Mouse (Mus musculus) natural killer cell, adult 2 months (primary cell): Measurements from ENCODE around the gene Khdc3.
"Not testable (repeated sequence)": the region's sequence is repeated elsewhere in the genome, so short reads cannot be mapped to it uniquely, and the experiment has no call there.

Source experiments
- DNase-seq, 2 experiments: peaks; one replicate each; pipeline ENCODE4 v3.0.0; 2022; ENCODE audit warnings: low spot score in 2 of 2

Gene Khdc3

DNA sequence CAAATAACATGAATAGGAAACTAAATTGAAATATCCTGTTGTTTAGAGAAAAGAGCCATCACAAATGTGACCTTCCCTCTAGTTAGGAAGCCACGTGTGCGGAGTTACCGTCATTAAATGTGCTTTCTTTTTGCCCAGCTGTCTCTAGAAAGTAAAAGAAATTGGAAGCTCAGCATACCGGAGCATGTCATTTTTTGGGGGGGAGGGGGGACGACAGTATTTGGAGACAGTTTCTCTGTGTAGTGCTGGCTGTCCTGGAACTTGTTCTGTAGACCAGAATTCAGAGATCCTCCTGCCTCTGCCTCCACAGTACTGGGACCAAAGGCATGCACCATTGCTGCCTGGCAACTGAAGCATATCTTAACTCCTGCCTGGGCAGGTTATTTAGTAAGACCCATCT is at the start of gene Khdc3:
Gene Khdc3, plus strand, starts transcription at position 301 of the 400 bp plus-strand sequence.
- DNase-seq: no peak

DNA sequence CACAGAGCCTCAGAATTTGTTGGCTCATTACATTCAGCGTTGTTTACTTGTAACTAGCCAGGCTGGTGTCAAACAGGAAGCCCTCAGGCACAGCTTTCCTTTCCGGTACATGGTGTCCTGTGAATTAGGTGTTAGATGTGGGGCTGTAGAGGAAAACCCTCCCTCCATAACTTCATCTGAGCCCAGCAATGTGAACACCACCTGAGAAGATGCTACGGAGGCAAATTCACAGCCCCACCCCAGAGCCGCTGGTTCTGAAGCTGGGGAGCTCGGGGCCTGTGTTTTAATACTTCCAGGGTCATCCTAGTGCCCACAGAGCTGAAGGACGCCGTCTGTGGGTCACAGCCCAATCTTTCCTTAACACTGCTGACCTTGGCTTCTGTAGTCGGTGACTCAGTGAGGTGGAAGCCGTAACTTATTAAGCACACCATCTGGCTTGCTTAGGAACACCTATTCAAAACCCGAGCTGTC is 46.2 kb upstream of the Khdc3 start:
- peak; percentile 17 to 55 for DNase-seq

DNA sequence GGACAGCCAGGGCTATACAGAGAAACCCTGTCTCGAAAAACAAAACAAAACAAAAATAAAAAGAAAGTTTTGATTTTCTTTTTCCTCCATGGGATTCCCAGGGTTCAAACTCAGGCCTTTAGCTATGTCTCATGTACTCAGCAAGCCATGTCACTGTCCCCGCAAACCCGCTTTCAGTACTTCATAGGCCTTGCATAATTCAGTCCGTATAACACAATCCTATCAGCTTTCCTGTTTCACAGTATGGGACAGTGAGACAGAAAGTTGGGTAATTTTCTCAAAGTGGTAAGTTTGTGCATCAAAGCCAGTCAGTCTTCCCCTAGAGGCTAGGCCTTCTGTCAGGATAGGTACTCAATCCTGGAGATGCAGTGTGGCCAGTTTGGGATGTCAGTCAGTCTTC is 42.4 kb upstream of the Khdc3 start:
- DNase-seq: no peak

DNA sequence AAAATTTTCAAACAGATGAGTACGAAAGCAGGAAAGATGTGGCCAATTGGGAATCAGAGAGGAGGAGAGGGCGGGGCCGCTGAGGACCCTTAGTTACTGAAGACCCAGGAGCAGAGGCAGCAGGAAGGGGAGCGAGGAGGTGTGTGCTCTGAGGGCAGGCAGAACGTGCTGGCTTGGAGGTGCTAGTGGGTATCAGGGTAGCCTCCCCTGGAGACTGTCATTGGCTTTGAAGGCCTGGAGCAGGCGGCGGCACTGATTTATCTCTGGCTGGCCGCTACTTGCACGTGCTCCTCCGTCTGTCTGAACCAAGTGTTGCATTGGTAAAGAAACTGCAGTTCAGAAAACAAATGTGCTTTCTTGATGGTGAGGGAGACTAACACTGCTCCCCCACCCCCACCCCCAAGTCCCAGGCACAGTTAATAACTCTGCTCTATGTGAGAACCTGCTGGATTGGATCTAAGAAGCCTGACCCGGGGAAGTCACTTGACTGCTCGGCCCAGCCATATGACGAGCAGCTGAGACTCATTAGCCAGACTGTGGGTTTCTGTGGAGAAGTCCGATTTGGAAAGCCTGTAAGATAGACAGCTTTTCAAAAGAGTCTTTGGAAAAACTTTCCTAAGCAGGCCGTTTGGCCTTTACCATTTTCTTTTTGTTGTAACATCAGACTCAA is 37.9 kb upstream of the Khdc3 start:
- DNase-seq: no peak

DNA sequence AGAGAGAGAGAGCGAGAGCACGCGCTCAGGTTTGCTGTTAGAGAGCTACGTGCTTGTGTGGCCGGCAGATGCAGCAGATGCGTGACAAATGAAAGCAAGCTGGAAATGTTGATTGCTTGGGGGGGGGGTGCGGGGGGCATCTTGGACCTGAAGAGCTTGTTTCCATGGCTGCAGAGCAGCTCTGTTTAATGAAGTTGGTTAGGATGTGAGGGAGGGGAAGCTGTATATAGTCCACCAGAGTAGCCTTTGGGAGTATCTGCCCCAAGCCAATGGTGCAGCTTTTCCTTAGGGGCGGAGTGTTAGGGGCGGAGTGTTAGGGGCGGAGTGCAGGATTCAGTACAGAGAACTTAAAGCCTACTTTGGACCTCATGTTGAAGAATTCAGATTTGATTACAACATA is 34.5 kb upstream of the Khdc3 start:
- no peak for DNase-seq

DNA sequence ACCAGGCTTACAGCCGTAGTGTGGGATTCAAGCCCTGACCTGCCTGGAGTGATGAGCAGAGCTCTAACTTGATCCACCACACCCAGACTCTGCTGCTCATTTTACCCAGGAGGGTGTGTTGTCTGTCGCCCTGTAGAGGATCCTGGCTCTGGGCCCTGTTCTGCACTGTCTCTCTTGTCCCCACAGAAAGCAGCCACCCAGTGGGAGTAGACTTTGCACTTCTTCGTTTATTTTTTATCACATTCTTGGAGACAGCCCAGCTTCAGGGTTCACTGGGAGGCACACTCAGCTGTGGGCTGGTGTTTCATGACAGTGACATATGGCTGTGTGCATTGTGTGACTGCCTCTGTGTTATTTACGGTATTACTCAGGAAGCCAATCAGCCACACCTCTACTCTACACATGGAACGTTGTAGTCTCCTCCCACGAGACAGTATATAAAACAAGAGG is 33.4 kb upstream of the Khdc3 start:
- peak in 1 of 2 experiments; percentile 31 for DNase-seq

DNA sequence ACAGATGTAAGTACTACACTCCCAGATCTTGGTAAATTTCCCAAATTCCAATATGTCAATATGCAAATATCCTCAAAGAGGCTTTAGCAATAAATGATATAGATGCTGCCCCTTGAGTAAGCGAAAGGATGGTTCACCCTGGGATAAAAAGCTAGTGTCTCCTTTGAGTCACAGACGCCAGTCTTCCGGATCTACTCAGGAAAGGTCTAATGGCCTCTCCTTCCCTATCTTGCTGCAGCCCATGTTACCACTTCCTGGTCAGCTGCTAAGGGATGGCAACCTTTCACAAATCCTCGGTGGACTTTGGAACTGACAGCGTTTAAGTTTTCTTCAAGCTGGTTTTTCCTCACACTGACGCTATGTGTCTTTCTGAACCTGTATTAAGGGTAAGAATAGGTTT is 32.9 kb upstream of the Khdc3 start:
- DNase-seq: no peak

DNA sequence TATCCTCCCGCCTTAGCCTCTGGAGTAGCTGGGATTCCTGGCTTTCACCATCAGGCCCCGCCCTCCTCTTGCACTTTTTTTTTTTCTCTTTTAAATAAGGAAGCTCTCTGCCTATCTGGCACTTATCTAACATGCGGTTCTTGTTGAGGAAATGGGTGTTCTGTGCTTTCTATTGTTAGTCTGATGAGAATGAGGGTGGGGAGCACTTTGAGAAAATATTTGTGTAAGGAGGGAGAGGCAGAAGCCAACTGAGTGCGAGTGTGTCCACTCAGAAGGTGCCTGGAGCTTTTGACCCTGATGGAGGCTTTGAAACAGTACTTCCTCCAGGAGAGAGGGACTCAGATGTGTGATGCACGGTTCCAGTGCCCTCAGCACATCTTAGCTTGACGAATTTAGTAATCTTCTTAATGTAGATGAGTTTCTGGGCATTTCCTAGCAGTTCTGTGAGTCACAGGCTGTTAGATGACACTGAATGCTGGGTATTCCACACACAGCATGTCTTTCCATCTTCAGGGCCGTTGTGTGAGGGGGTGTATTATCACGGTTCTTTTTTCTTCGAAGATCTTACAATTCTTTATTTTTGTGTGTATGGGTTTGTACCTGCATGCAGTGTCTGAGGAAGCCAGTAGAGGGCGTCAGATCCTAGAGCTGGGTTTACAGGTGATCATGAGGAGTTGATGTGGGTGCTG is 30.5 kb upstream of the Khdc3 start:
- peak in 1 of 2 experiments; percentile 44 for DNase-seq

DNA sequence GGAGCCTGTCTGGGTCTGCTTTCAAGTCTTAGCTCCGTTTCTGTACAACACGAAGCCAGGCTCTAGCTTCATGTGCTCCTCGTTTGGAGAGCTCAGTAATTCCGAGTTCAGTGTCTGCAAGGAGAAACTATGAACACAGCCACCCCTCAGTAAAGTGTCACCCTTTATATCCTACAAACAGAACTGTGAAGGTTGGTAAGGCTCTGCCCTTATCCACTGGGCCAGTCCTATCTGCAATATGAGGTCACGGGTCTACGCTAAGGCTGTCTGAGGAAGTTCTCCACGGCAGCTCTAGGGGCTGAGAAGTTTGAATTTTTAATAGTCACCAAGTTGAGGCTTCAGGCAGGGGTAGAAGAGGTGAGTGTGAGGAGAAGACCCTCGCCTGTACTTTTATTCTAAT is 29.2 kb upstream of the Khdc3 start:
- no peak for DNase-seq

DNA sequence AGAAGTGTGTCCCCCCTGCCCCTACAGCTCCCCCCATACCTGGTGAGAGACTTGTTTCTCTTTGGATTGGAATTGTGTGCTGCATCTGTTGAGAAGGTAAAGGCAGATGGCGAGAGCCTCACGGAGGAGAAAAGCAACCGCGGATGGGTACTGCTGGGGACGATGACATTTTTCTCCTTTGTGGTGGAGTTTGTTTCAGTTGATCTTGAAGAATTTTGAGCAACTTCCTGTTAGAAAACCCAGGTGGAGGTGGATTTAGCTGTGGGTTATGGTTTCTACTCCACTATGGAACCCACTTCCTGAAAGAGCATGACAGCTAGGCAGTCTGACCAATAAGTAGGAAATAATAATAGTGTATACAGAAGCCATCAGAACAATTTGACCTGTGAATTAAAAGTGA is 28.5 kb upstream of the Khdc3 start:
- peak in 1 of 2 experiments; percentile 37 for DNase-seq

DNA sequence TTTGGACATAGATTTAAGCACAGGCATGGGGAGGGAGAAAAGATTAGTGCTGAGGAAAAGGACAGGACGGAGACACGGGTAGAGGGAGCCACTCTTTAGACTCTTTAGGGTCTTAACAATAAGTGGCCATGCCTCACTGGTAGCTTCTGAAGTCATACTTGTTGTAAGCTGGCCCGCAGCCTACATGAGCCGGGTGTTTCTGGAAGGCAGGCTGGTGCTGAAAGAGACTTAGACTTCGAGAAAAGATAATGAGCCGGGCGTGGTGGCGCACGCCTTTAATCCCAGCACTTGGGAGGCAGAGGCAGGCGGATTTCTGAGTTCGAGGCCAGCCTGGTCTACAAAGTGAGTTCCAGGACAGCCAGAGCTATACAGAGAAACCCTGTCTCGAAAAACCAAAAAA is 22.3 kb upstream of the Khdc3 start:
- DNase-seq: not testable (repeated sequence)

DNA sequence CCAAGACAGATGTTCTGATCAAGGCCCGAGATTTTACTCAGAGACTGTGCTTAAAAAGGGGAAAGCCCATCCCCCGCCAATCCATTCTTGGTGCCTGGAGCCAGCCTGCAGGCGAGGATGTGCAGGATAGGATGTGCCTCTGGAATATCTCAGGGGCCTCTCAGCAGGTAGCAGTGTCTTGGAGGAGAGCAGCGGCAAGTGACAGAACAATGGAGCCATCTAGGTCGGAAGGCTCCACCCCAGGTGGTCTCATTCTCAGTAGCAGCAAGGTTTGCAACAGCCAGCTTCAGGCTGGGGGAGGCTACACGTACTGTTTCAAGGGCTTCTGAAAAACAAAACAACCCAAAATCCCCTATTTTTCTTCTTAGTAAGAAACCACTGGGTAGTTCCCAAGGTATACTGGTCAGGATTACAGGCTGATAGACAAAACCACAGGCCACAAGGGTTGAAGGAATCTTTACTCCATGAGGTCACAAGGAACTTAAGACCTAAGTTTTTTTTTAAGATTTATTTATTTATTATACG is 21.8 kb upstream of the Khdc3 start:
- no peak for DNase-seq

DNA sequence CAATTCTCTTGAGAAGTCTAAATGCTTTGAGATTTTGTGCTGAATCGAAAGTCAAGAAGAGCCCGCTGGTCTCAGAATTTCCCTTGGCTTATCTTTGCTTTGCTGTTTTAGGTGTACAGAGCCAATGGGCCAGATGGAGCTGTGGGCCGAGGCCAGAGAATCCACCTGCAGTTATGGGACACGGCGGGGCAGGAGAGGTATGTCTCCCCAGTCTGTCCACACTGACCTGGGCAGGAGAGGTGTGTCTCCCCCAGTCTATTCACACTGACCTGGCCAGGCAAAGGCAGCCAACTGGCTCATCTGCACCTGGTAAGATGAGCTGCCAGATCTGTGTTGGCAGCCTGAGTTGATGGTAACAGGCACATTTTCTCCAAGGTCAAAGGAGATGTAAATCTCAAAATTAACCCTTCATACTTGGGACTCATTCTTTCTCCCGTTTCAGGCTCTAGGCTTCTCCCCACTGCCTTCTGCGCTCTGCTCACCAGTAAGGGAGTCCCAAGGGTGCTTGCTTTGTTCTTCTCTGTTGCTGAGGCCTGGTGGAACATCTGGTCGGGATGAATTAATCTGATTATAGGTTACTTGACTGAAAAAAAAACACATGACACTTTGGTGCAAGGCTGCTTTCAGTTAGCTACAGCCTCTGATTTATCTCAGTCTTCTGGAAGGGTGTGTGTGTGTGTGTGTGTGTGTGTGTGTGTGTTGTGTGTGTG is 19.2 kb upstream of the Khdc3 start:
- no peak for DNase-seq

DNA sequence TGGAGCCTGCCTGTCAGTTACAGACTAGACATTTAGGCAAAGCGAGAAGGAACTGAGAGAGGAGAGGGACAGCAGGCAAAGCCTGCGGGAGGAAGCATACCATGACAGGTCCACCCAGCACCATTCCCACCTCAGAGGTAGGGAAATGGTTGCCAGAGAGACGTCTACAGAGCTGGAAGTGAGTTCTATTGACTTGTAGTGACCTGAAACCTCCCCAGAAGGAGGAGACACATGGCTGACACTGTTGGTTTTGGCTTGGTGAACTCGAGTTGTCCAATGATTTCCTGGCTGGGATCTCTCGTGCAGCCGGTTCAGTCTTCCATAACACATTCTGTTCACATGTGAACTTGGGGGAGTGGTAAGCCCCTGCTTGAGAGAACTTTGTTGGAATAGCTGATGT is 17.7 kb upstream of the Khdc3 start:
- no peak for DNase-seq

DNA sequence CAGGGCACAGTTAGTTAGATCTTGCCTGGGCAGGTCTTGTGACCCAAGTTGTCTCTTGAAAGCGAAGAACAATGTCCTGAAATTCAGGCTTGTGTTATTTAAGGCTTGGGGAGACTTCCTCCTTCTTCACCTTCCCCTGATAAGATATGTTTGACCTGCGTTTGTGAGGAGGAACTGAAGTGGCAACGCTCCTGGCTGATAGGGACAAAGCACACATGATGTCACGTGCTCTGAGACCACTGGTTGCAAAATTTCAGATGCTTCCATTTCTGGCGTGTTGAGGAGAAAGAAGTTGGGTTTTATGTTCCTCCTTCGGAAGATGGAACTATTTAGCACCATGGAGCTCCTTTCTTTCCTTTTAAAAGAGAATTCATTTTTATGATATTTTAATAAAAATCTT is 15.8 kb upstream of the Khdc3 start:
- DNase-seq: no peak

DNA sequence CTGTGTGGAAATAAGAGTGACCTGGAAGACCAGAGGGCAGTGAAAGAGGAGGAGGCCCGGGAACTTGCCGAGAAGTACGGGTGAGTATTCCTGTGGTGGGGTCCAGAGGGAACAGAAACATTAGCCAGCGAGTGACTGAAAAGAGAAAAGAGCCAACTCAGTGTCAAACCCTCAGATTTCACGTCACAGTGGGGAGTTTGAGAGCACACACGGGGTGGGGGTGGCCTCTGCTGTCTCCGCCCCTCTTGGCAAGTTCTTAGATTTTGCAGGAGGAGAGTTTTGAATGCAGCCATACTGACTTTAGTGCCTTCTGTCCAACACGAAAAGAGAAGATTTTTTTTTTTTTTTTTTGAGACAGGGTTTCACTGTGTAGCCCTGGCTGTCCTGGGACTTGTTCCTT is 14.5 kb upstream of the Khdc3 start:
- DNase-seq: no peak

DNA sequence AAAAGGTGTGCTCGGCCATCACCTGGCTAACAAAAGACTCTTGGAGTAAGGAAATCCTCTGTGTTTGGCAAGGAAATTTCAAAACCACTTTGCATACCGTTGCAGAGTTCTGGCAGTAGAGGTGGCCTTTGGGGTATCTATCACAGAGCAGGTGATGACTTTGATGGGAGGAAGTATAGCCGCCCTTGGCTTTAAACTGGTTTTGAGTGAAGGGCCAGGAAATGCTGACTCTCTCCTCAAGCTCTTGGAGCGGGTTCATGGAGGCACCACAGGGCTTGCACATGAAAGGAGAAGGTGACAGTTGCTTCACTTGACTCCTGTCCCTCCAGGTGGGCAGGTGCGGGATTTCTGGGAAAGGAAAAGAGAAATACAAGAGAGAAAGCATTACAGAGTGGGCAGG is 14.1 kb upstream of the Khdc3 start:
- DNase-seq: no peak

DNA sequence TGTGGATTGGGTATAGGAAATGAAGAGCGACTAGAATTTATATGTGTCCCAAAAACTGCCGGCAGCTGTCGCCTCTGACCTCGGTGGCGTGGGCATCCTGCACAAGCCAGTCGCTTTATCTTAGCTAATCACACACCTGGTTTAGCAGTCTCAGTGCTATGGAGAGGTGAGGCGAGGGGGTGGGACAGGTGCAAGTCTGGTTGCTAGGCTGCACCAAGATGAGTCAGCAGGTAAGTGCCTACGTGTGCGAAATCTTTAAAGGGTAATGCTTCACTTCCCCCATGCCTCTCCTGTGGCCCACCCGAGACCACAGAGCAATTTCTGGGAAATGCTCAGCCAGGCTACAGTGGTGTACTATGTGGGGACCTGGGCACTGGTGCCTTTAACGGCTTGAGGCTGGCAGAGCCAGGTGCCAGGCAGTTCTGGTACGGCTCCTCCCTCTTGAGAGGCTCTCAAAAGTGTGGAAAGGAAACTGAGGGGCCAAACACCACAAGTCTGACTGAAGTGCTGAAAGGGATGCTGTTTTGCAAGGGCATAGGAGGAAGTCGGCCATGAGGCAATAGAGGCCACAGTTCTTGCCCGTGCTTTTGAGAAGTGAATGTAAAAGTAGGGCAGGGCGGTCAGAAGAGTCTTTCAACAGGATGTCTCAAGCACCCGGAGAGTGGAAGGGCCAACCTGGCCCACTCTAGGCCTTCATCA is 12.3 kb upstream of the Khdc3 start:
- DNase-seq: peak; percentile 47 to 65

DNA sequence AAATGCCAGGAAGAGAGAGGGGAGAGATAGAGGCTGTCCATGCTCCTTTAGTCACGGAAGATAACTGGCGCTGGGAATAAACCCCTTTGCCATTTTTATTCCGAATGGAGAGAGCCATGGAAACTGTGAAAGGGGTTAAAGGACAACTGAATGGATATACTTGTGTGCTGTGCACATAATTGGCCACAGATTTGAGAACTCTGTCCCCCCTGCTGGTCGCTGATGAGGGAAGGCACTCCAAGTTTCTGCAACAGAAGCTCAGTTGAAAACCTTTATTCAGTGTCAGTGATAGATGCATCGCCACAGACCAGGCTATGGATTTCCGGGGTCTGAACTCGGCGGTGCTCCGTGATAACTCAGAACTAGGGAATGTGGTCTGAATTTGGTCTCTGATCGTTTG is 11.5 kb upstream of the Khdc3 start:
- DNase-seq: no peak

DNA sequence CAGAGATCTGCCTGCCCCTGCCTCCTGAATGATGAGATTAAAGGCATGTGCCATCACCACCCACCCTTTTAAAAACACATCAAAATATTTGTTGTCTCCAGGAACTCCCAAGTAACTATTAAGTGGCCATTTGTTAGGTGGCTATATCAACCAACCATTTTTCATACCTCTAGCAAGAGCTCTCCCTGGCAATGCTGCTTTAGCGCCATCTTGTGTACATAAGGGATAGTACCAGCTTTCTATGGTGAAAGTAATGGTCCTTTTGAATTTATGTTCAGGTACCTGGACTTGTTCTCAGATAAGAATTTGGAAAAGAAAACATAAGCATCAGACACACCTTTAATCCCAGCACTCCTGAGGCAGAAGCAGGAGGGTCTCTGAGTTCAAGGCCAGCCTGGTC is 9.9 kb upstream of the Khdc3 start:
- peak; percentile 49 to 51 for DNase-seq

DNA sequence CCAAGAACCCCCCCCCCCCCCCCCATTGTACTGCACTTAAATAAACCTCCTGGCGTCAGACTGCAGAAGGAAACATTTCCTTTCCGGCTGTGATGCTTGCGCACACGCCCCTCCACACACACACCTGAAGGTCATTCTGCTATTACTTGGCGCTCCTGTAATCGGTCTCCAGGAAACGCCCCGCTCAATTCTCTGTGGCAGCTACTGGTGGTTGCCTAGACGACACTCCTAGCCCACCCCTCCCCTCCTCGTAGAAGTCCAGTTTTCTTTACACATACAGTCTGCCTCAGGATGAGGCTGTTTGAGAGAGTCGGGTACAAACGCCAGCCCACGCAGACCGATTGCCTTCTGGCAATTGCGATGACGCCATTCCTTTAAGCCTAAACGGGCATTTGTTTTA is 7.1 kb upstream of the Khdc3 start:
- DNase-seq: no peak

DNA sequence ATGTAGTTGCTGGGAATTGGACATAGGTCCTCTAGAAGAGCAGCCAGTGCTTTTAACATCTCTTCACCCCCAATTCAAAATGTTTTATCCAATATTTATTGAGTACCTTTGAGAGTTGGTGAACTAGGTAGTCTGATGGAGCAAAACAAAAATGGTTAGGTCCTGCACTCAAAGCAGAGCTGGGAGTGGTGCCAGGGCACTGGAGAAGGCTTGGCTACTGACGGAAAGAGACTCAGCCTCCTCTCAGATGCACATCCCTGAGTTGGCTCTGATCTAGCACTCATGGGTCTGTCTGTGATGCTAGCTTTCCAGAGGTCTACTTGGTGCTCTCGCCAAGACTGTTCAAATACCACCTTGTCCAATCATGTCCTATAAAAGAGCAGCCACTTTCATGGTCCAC is 3.7 kb upstream of the Khdc3 start:
- DNase-seq: no peak
